Mouse (Mus musculus) embryo, embryonic 9.5 days (tissue): ENCODE data around the gene Cma1.
"Not testable (repeated sequence)": the region's sequence is repeated elsewhere in the genome, so short reads cannot be mapped to it uniquely, and the experiment has no call there.

Experiments
- DNase-seq: peaks from one replicate; pipeline ENCODE4 v3.0.0-alpha.2; 2017; ENCODE audit errors: extremely low spot score

Gene Cma1

GRCm38 (mm10) chr14:55944575-55944974 lies at the start of gene Cma1:
Gene Cma1 (minus strand): TSS chr14:55944675.
- no peak for DNase-seq

DNA sequence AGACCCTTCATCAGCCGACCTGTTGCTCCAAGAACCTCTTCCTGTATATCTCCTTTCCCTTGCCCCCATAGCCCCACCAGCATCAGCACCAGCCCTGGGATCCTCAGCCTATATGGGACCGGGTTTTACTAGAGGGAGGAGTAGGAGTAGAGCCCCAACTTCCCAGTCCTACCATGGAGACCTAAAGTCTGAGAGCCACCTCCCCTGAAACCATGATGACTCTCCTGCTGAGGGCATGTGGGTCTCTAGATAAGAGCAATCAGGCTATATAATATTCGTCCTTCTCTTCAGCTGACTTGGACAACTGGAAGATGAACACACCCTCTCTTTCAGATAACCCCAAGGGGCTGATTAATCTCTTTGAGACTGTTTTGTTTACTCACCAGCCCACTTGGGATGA lies 43.0 kb upstream of the Cma1 start:
- DNase-seq = not testable (repeated sequence)

DNA sequence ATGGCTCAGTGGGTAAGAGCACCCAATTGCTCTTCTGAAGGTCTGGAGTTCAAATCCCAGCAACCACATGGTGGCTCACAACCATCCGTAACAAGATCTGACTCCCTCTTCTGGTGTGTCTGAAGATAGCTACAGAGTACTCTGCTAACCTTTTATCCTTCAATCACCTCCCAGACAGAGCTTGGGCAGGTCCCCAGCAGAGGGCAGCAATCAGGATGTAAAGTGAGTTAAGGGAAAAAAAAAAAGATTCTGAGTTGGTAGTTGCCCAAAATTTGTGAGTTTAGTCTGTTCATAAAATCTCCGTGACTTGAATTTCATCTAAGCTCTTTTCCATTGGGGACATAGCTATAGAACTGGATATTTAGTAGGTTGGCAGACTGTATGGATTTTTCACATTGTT lies 19.4 kb upstream of the Cma1 start:
- DNase-seq = not testable (repeated sequence)

DNA sequence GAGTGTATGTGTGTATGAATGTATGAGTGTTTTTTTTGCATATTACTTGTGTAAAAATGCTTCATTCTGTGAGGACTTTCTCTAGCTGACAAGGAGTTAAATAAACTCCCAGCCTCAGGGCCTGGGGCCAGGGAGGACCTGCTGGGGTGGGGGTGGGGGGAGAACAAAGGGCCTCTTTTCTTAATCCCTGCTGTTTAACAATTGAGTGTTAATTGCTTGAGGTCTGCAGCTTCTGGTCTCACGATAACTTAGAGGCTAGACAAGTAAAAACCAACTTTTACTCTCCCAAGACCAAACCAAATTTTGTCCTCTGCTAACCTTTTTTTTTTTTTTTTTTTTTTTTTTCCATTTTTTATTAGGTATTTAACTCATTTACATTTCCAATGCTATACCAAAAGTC lies 18.8 kb upstream of the Cma1 start:
- peak; percentile 45 for DNase-seq

DNA sequence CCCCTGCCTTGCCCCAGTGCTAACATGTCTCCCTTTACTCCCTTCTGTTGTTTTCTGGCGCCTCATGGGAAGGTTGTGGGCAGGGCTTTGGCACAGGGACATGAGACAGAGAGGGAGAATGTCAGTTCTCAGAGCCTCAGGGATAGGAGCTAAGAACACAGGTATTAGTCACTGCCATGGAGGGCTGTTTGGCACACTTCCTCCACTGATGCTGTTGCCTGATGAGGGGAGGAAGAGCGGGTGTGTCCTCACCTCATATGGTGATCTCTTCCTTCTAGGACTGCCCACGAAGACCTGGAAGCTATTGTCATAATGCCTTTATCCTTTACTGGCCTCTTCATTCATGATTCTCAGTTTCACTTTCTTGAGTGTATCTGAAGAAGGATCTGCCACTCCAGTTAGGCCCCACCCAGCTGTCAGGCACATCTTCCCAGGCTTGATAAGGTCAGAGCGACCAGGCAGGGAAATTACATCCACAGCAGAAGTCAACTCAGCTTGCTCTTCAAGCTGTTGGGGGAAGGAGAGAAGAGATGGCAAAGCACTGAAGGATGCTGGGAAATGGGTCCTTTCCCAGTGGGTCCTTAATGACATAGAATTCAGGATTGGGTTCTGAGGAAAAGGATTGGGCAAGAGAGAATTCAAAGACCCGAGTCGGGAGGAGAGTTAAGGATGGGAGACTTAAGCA lies 6.0 kb upstream of the Cma1 start, which contains the start of gene Cma2:
TSS of gene Cma2 (plus strand) at position 635 of the 685 bp plus-strand sequence.
- no peak for DNase-seq

- DNase-seq = no peak
Observed at GRCm38 (mm10) chr14:55946269-55946969, 1.9 kb upstream of the Cma1 start.

DNA sequence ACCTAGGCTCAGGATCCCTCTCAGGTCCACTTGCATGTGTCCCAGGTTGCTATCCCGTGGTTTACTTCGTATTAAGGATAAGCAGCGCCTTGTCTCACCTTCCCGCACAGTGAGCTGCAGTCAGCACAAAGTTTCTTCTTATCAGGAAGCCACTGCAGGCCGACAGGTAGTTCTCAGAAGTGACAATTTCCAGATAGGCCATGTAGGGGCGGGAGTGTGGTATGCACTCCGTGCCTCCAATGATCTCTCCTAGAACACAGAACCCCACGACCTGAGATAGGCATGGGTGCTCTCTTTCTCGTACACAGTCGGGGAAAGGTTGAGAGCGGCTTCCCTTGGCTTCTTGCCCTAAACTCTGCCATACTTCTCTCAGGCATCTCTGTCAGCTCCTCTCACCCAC lies 874 bp downstream of the Cma1 start:
- DNase-seq = no peak

- DNase-seq = no peak
Observed at GRCm38 (mm10) chr14:55940070-55940800, 4.2 kb downstream of the Cma1 start.

GRCm38 (mm10) chr14:55933586-55933985 lies 10.9 kb downstream of the Cma1 start:
- no peak for DNase-seq

- no peak for DNase-seq
Observed at GRCm38 (mm10) chr14:55929263-55929997, 15.0 kb downstream of the Cma1 start.

- DNase-seq = no peak
Observed at GRCm38 (mm10) chr14:55926847-55927246, 17.6 kb downstream of the Cma1 start.

- DNase-seq = no peak
Observed at GRCm38 (mm10) chr14:55922475-55923232, 21.8 kb downstream of the Cma1 start.

DNA sequence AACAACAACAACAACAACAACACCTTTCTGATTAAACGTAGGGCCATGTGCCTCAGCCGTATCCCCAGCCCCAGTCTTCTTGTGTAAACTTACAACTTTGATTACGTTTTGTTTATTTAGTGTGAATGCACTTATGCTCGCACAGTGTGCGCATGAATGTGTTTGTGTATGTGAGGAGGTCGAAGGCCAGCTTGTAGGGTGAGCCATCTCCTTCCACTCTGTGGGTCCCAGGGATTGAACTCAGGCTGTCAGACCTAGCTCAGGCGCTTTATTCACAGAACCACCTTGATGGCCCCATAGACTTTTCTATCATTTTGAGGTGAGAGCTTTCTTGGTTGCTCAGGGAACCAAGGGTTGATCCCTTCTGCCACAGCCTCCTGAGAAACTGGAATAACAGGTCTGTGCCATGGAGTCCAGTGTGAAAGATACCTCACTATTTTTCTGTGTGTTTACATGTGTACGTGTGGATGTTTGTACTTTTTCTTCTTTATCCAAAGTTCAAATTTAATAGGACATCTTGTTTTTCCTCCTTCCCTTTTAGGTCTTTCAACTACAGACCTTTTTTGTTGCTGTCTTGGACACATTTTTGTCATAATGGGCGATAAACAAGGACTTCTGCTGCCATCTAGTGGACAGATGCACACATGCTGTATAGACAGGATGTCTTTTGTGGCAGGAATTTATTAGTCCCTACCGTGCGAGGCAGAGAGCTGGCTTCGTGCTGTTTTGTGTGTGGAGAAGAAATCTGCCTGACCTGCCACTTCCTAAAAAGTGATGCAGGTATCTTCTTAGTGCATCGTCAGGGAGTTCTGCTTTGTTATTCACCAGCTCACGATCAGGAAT lies 26.0 kb downstream of the Cma1 start:
- DNase-seq = peak; percentile 86

DNA sequence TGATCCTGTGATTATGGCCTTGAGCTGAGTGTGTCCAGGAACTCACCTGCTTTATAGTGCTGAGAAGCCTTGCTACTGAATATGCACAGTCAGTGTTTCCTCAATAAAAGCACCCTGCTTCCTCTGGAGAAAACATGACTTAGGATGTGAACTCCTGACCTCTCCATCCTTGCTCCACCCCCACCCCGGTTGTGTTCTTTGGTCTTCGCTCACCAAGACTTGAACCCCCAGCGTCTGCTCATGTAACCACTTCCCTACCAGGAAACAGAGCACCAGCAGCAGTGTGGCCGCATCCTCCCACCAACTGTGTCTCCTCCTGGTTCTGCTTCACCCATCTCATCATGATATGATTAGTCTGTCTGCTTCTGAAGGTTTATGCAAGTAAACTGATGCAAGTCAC lies 31.1 kb downstream of the Cma1 start:
- no peak for DNase-seq

GRCm38 (mm10) chr14:55905518-55905917 lies 39.0 kb downstream of the Cma1 start:
- no peak for DNase-seq

GRCm38 (mm10) chr14:55900414-55900755 lies 44.1 kb downstream of the Cma1 start:
- no peak for DNase-seq

DNA sequence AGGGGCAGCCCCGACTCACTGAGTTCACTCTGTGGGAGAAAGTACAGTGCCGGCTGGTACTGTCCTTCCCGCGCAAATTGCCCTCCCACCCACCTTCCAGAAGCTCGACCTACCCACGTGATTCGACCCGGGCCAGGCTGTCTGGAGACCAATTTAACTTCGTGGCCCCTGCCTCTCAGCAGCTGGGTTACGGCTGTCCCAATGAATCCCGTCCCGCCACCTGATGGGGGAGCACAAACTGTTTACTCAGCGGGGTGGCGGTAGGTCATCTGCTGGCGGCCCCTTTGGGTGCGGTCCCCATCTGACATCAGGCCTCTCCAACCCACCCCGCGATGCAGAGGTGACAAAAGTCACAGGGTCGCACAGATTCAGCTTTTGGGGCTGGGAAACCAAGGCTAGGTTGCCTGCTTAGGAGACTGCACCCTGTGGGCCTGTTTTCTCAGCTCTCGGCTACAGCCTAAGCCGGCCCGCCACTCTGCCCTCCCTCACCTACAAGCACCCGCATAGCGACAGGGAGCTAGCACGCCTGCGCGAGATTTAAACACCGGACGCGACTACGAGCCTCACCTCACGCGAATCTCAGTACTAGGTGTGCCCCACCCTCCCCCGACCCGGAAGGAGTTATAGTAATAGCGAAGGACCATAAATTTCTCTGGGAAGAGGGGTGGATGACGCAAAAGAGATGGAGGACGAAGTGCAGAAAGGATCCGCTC lies 44.6 kb downstream of the Cma1 start, which contains the start of gene Sdr39u1:
TSS of gene Sdr39u1 (minus strand) at position 593 of the 713 bp plus-strand sequence.
- peak; percentile 82 for DNase-seq

DNA sequence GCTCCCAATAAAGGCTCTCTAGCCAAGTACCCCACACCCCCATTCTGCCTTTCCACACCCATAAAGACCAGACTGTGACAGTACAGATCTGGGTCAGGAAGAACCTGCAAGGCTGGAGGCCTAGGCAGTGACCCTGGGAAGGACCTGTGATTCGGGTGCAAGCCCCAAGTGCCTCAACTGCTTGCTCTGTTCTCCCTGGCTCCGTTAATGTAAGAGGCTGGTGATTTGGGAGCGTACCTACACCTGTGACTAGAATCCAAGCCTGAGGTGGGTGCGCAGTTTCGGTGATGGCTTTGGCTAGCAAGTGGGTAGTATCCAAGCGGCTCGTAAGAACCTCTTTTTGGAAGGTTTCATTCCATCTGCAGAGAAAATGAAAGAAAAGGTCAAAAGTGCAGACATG lies 45.5 kb downstream of the Cma1 start:
- DNase-seq = no peak

DNA sequence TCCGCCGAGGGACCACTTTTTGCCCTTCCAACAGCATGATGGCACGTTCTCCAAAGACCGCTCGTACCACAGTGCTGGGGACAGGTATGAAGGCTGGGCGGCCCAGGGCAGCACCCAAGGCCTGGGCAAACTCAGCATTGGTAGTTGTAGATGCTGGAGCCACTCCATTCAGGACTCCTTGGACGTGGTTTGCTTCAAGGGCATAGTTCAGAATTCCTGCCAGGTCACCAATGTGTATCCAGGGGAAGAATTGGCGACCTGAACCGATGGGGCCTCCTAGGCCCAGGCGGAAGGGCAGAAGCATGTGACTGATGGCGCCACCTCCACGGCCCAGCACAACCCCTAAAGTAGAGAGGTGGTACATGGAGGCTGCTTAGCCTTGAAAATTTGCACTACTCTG lies 46.8 kb downstream of the Cma1 start:
- DNase-seq = no peak
